Mouse (Mus musculus) stomach, postnatal 0 days (tissue): ENCODE data around the gene Baz2a. TPM values are rescaled to one million over a fixed set of nuclear protein-coding genes. Genes with fewer than 3 reads are reported as not detected.
"Not testable (repeated sequence)": the region's sequence is repeated elsewhere in the genome, so short reads cannot be mapped to it uniquely, and the experiment has no call there.

Experiments used
- ATAC-seq: fragments of 200-750 bp; cut with Nextera tagmentation; 2 replicates; pipeline ENCODE4 v1.8.0; 2017; ENCODE audit not compliant: low FRiP score, low TSS enrichment
- DNase-seq: peaks from one replicate; pipeline ENCODE4 v3.0.0-alpha.2; 2016; ENCODE audit warnings: low spot score
- H3K27ac ChIP-seq: fragments of 300-500 bp; sonication (generic); replicated peaks from 2 replicates; pipeline ENCODE4 v1.5.1; 2014; ENCODE audit warnings: mild to moderate bottlenecking, control low read depth
- H3K27me3 ChIP-seq: fragments of 300-500 bp; sonication (generic); 2 replicates; pipeline ENCODE4 v1.6.1; 2014; ENCODE audit warnings: low read length; ENCODE audit not compliant: control insufficient read depth, insufficient read depth
- H3K36me3 ChIP-seq: fragments of 300-500 bp; sonication (generic); 2 replicates; pipeline ENCODE4 v1.6.1; 2014; ENCODE audit warnings: low read length, mixed read lengths; ENCODE audit not compliant: control insufficient read depth, insufficient read depth
- H3K4me1 ChIP-seq: fragments of 300-500 bp; sonication (generic); replicated peaks from 2 replicates; pipeline ENCODE4 v1.6.1; 2014; ENCODE audit warnings: antibody characterized with exemption; ENCODE audit not compliant: control insufficient read depth, insufficient read depth
- H3K4me2 ChIP-seq: fragments of 300-500 bp; sonication (generic); replicated peaks from 2 replicates; pipeline ENCODE4 v1.6.1; 2014; ENCODE audit warnings: low read depth, mild to moderate bottlenecking, control low read depth, moderate library complexity
- H3K4me3 ChIP-seq: fragments of 300-500 bp; sonication (generic); 2 replicates; pipeline ENCODE4 v1.5.1; 2014; ENCODE audit warnings: low read depth, low read length, control low read depth
- H3K9ac ChIP-seq: fragments of 300-500 bp; sonication (generic); 2 replicates; pipeline ENCODE4 v1.6.1; 2014; ENCODE audit warnings: mild to moderate bottlenecking, low read length, control low read depth, mixed read lengths
- H3K9me3 ChIP-seq: fragments of 300-500 bp; sonication (generic); 2 replicates; pipeline ENCODE4 v1.6.1; 2016; ENCODE audit warnings: low read length; ENCODE audit not compliant: control insufficient read depth
- CTCF ChIP-seq: IDR thresholded peaks from 2 replicates; pipeline ENCODE4 v1.5.1; 2016; ENCODE audit warnings: antibody characterized with exemption, low read depth, mild to moderate bottlenecking, moderate library complexity
- EP300 ChIP-seq: optimal IDR thresholded peaks from 2 replicates; pipeline ENCODE3; 2016; ENCODE audit warnings: antibody characterized with exemption
- WGBS: fragments of 180-500 bp; shearing (Covaris S2); extraction: QIAGEN DNeasy Blood & Tissue Kit; methylation state at CpG from one replicate; pipeline ENCODE4 v1.1.7; 2014; 5-methylcytosine and 5-hydroxymethylcytosine counted together
- polyA plus RNA-seq: library from polyadenylated mRNA; unstranded; fragments of >200 nt; fragmentation: Nextera tagmentation; extraction: Ambion mirVana; gene quantifications from 2 replicates; pipeline ENCODE4 v1.2.1, GENCODE M21; 2015

The Baz2a gene
- polyA plus RNA-seq, 1 experiment from 2014 or later: 7.9 TPM

- Histone ChIP-seq H3K9me3 (no peaks in the 10 kb centered on the region), H3K4me1 (no peaks in the 10 kb centered on the region), H3K4me2 (peak within 1 kb of the TSS; percentile 81), H3K27ac (peak within 1 kb of the TSS; percentile 94), H3K4me3 (peak within 1 kb of the TSS; percentile 93), H3K36me3 (peaks cover 19% of the 10 kb centered on the region), H3K9ac (peak within 1 kb of the TSS; percentile 98), H3K27me3 (no peaks in the 10 kb centered on the region)
- ATAC-seq (peak; percentile 98), DNase-seq (peak; percentile 94)
- TF ChIP-seq CTCF (no peak), EP300 (peak; percentile 100)
- under 1% methylated on average over 34 of the region's 34 CpGs for WGBS
Observed at GRCm38 (mm10) chr10:128082880-128083421, 8.4 kb upstream of the Baz2a start, which contains the start of gene Atp5b. TSS of gene Atp5b (plus strand) at chr10:128083273.

- Histone ChIP-seq H3K4me1 (no peaks in the 10 kb centered on the region), H3K27ac (peak overlapping the region; percentile 94), H3K36me3 (peaks cover 23% of the 10 kb centered on the region), H3K4me3 (peak overlapping the region; percentile 93), H3K27me3 (no peaks in the 10 kb centered on the region), H3K9me3 (no peaks in the 10 kb centered on the region), H3K4me2 (peak overlapping the region; percentile 81), H3K9ac (peak overlapping the region; percentile 98)
- WGBS: under 1% methylated on average over 22 of the region's 22 CpGs
- TF ChIP-seq CTCF (no peak), EP300 (no peak)
- ATAC-seq (no peak), DNase-seq (no peak)
Observed at GRCm38 (mm10) chr10:128083688-128084087, 7.7 kb upstream of the Baz2a start.

GRCm38 (mm10) chr10:128084160-128084559, 7.2 kb upstream of the Baz2a start:
- Histone ChIP-seq H3K9me3 (no peaks in the 10 kb centered on the region), H3K4me1 (no peaks in the 10 kb centered on the region), H3K4me3 (peak overlapping the region; percentile 93), H3K36me3 (peaks cover 26% of the 10 kb centered on the region), H3K27me3 (no peaks in the 10 kb centered on the region), H3K4me2 (peak overlapping the region; percentile 81), H3K27ac (peak overlapping the region; percentile 94), H3K9ac (peak overlapping the region; percentile 98)
- DNase-seq (no peak), ATAC-seq (no peak)
- WGBS: 3% methylated on average over 3 of the region's 3 CpGs
- no peak for TF ChIP-seq CTCF
- TF ChIP-seq EP300: no peak

- Histone ChIP-seq H3K4me1 (no peaks in the 10 kb centered on the region), H3K9ac (no peak overlapping the region), H3K27me3 (no peaks in the 10 kb centered on the region), H3K4me3 (no peak overlapping the region), H3K4me2 (no peak overlapping the region), H3K27ac (no peak overlapping the region), H3K9me3 (no peaks in the 10 kb centered on the region), H3K36me3 (peaks cover 35% of the 10 kb centered on the region)
- peak; percentile 50 for DNase-seq
- WGBS: 73% methylated on average over 6 of the region's 6 CpGs
- peak; percentile 73 for TF ChIP-seq CTCF
- TF ChIP-seq EP300: no peak
- ATAC-seq: no peak
Observed at GRCm38 (mm10) chr10:128086391-128086790, 5.0 kb upstream of the Baz2a start.

- peaks cover 35% of the 10 kb centered on the region for H3K36me3 ChIP-seq
- DNase-seq, H3K9me3 ChIP-seq, H3K27ac ChIP-seq, H3K4me1 ChIP-seq, H3K27me3 ChIP-seq, ATAC-seq, H3K4me2 ChIP-seq, H3K4me3 ChIP-seq, H3K9ac ChIP-seq: not testable (repeated sequence)
- WGBS: 86% methylated on average over 2 of the region's 2 CpGs
Observed at GRCm38 (mm10) chr10:128087216-128087615, 4.2 kb upstream of the Baz2a start.

- Histone ChIP-seq H3K9ac (no peak overlapping the region), H3K4me1 (no peaks in the 10 kb centered on the region), H3K9me3 (no peaks in the 10 kb centered on the region), H3K36me3 (peaks cover 35% of the 10 kb centered on the region), H3K4me3 (no peak overlapping the region), H3K4me2 (no peak overlapping the region), H3K27me3 (no peaks in the 10 kb centered on the region), H3K27ac (no peak overlapping the region)
- TF ChIP-seq CTCF: no peak
- TF ChIP-seq EP300: no peak
- no peak for ATAC-seq
- 80% methylated on average over 5 of the region's 5 CpGs for WGBS
- DNase-seq: no peak
Observed at GRCm38 (mm10) chr10:128088181-128088580, 3.2 kb upstream of the Baz2a start.
